Mouse (Mus musculus) thymus, postnatal 0 days (tissue): ENCODE results near the gene Gadd45a. TPM values are rescaled to one million over a fixed set of nuclear protein-coding genes. Genes with fewer than 3 reads are reported as not detected.

Source experiments
- DNase-seq: peaks from one replicate; pipeline ENCODE4 v3.0.0-alpha.2; 2015; ENCODE audit warnings: low spot score
- polyA plus RNA-seq: library from polyadenylated mRNA; unstranded; fragments of >200 nt; fragmentation: Nextera tagmentation; extraction: Ambion mirVana; gene quantifications from 2 replicates; pipeline ENCODE4 v1.2.1, GENCODE M21; 2015

The Gadd45a gene
- polyA plus RNA-seq, 1 experiment from 2014 or later: 35.3 TPM

DNA sequence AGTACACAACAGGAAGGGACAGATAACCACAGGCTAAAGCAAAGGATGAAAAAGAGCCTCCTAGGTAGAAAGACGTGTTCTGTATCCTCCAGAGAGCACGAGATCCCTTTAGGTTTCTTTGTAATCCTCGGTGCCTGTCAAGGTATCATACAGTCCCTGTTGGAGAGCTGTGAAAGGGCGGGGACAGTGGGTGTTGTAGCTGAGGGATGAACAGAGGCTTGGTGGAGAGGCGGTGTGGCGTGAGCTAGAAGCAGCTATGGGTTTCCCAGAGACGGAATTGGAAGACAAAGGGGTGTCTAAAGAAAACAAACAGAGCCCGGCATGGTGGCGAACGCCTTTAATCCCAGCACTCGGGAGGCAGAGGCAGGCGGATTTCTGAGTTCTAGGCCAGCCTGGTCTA lies 51.2 kb downstream of the Gadd45a start:
- DNase-seq: no peak

DNA sequence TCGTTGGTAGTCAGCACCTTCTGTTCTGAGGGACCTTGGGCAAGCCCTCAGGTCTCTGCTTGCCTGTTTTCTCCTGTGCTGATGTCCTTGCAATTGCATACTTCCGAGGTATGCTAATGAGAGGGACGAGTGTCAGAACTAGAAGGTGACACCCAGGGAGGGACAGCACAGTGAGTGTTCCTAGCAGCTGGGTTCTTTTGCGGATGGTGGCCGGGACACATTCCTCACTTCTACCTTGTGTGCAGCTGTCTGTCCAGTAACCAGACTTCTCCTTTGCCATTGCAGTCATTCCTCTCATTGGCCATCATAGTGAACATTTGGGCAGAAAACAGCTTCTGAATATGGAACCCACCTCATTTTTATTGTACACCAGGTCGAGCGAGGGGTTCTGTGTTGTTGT lies 51.8 kb downstream of the Gadd45a start:
- DNase-seq: no peak

Other genes with a start within 250 kb of the Gadd45a start
- gene Vmn1r39, start 226.8 kb downstream of the Gadd45a start, polyA plus RNA-seq: not detected in 2 replicates
- 34.5 and 39.6 TPM in 2 replicates for gene Gng12, start 141.1 kb downstream of the Gadd45a start, polyA plus RNA-seq
- 518 and 533 TPM in 2 replicates for gene Serbp1, start 200.7 kb upstream of the Gadd45a start, polyA plus RNA-seq